Mouse (Mus musculus) erythroblast, embryonic 14.5 days (primary cell): ENCODE measurements around the gene Iqschfp. TPM values are rescaled to one million over a fixed set of nuclear protein-coding genes. Genes with fewer than 3 reads are reported as not detected.

Source experiments
- H3K27me3 ChIP-seq: 2 replicates; pipeline ENCODE4 v1.6.1; 2012; ENCODE audit warnings: inconsistent platforms; ENCODE audit not compliant: control insufficient read depth
- H3K36me3 ChIP-seq: 2 replicates; pipeline ENCODE4 v1.6.1; 2012; ENCODE audit warnings: mild to moderate bottlenecking, inconsistent platforms; ENCODE audit not compliant: control insufficient read depth
- H3K4me1 ChIP-seq: 2 replicates; pipeline ENCODE4 v1.6.1; 2012; ENCODE audit warnings: inconsistent platforms; ENCODE audit not compliant: control insufficient read depth
- H3K4me3 ChIP-seq: replicated peaks from 2 replicates; pipeline ENCODE3; 2012; ENCODE audit warnings: moderate library complexity, mild to moderate bottlenecking, inconsistent platforms
- H3K9me3 ChIP-seq: 2 replicates; pipeline ENCODE4 v1.6.1; 2012; ENCODE audit warnings: low read length, inconsistent platforms, mixed read lengths; ENCODE audit not compliant: control insufficient read depth
- GATA1 ChIP-seq: IDR thresholded peaks from 2 replicates; pipeline ENCODE4 v1.6.1; 2012; ENCODE audit warnings: low read length, inconsistent platforms, mixed read lengths
- TAL1 ChIP-seq: IDR thresholded peaks from 3 replicates; pipeline ENCODE4 v1.6.1; 2012; ENCODE audit warnings: low read length, inconsistent platforms, mixed read lengths
- polyA plus RNA-seq: library from polyadenylated mRNA; stranded (reverse); fragments of >175 nt; gene quantifications from 2 replicates; pipeline ENCODE4 v1.2.3, GENCODE M21; 2012

Gene Iqschfp
- polyA plus RNA-seq, 1 experiment = not detected

- H3K9me3 ChIP-seq = no peaks in the 10 kb centered on the region
- TF ChIP-seq GATA1 = no peak
- no peak for TF ChIP-seq TAL1
Observed at GRCm38 (mm10) chr3:68368029-68368428, 476.0 kb downstream of the Iqschfp start.

DNA sequence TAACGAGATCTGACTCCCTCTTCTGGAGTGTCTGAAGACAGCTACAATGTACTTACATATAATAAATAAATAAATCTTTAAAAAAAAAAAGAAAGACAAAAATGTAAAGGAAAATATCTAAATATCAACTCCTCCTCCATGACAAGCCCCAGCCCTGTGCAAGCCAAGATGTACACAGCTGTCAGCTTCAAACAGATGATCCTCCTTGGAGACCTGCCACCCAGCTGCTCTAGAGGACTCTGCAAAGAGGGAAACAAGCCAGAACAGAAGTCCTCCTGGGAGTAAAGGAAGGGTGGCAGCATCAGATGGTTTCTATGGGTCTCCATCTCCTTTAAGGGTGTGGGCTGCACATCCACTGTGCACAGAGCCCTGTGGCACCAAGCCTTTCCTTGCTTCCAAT lies 480.9 kb downstream of the Iqschfp start:
- Histone ChIP-seq H3K4me3 (no peak overlapping the region), H3K9me3 (no peaks in the 10 kb centered on the region), H3K36me3 (no peaks in the 10 kb centered on the region), H3K27me3 (no peaks in the 10 kb centered on the region), H3K4me1 (no peaks in the 10 kb centered on the region)
- no peak for TF ChIP-seq TAL1
- no peak for TF ChIP-seq GATA1

More at GRCm38 (mm10) chr3:68368029-68368428, 476.0 kb downstream of the Iqschfp start:
- no peaks in the 10 kb centered on the region for H3K36me3 ChIP-seq
- H3K4me1 ChIP-seq = peaks cover 6% of the 10 kb centered on the region
- H3K27me3 ChIP-seq = no peaks in the 10 kb centered on the region
- H3K4me3 ChIP-seq = no peak overlapping the region

- Histone ChIP-seq H3K36me3 (no peaks in the 10 kb centered on the region), H3K9me3 (no peaks in the 10 kb centered on the region), H3K4me1 (no peaks in the 10 kb centered on the region), H3K4me3 (no peak overlapping the region), H3K27me3 (no peaks in the 10 kb centered on the region)
- TF ChIP-seq GATA1 (no peak), TAL1 (no peak)
Observed at GRCm38 (mm10) chr3:68375100-68375508, 483.1 kb downstream of the Iqschfp start.

- no peaks in the 10 kb centered on the region for H3K36me3 ChIP-seq
- H3K27me3 ChIP-seq = no peaks in the 10 kb centered on the region
- H3K4me3 ChIP-seq = no peak overlapping the region
- no peaks in the 10 kb centered on the region for H3K9me3 ChIP-seq
- no peak for TF ChIP-seq GATA1
- TF ChIP-seq TAL1 = no peak
- H3K4me1 ChIP-seq = no peaks in the 10 kb centered on the region
Observed at GRCm38 (mm10) chr3:68377452-68378198, 485.6 kb downstream of the Iqschfp start.

DNA sequence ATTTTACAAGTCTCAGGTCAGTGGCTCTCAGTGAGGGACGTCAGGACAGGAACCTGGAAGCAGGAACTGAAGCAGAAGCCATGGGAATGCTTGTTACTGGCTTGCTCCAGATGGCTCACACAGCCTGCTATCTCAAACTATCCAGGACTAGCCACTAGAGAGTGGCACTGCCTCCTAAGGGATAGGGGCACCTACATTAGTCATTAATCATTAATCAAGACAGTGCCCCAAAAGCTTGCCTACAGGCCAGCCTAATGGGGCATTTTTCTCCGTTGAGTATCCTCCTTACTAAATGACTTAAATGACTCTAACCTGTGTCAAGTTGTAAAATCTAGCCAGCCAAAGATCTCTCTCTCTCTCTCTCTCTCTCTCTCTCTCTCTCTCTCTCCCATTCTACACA lies 486.8 kb downstream of the Iqschfp start:
- peaks cover 2% of the 10 kb centered on the region; the same call in 1 of the 2 replicates for H3K4me1 ChIP-seq
- TF ChIP-seq TAL1 = no peak
- TF ChIP-seq GATA1 = no peak
- H3K27me3 ChIP-seq = no peaks in the 10 kb centered on the region
- no peaks in the 10 kb centered on the region for H3K9me3 ChIP-seq
- no peak overlapping the region for H3K4me3 ChIP-seq
- no peaks in the 10 kb centered on the region for H3K36me3 ChIP-seq

DNA sequence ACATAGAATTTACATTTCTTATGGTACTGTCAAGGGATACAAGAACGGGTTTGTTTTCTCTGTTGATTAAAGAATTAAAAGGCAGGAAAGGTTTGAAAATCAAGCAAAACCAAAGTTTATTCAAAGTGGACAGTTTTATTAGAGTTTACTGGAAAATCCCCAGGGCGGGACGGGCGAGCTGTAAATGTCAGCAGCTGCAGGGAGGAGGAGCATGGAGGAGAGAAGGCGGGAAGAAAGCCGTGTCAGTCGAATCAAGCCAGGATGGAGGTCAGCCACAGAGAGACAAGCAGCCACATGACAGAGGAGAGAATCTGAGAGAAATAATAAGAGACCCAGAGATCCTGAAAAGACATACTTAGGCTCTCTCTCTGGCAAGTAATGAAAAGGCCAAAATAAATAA lies 487.2 kb downstream of the Iqschfp start:
- TF ChIP-seq TAL1 (no peak), GATA1 (no peak)
- Histone ChIP-seq H3K4me1 (peaks cover 2% of the 10 kb centered on the region; the same call in 1 of the 2 replicates), H3K9me3 (no peaks in the 10 kb centered on the region), H3K27me3 (no peaks in the 10 kb centered on the region), H3K36me3 (no peaks in the 10 kb centered on the region), H3K4me3 (no peak overlapping the region)

DNA sequence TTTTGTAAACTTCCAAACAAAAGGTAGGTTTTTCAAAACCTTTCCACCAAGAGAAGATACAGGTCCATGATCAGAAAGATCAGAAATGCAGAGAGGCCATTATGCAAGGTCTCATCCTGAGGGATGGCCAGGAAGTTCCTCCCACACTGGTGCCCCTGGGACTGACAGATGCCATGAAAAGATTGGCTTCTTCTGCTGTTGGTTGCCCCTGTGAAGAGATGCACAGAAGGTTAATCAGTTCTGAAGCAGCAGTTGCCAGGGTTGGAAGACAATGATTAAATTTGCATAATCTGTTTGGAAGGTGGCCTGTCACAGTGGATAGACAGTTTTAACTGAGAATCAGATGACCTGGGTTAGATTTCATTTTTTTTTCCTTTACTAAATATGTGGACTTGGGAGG lies 491.6 kb downstream of the Iqschfp start:
- H3K4me1 ChIP-seq = peaks cover 2% of the 10 kb centered on the region; the same call in 1 of the 2 replicates
- H3K27me3 ChIP-seq = no peaks in the 10 kb centered on the region
- no peaks in the 10 kb centered on the region for H3K9me3 ChIP-seq
- TF ChIP-seq GATA1 (no peak), TAL1 (no peak)
- no peak overlapping the region for H3K4me3 ChIP-seq
- no peaks in the 10 kb centered on the region for H3K36me3 ChIP-seq

GRCm38 (mm10) chr3:68385544-68385943 lies 493.5 kb downstream of the Iqschfp start:
- Histone ChIP-seq H3K9me3 (no peaks in the 10 kb centered on the region), H3K4me1 (peaks cover 2% of the 10 kb centered on the region; the same call in 1 of the 2 replicates), H3K4me3 (no peak overlapping the region), H3K27me3 (no peaks in the 10 kb centered on the region), H3K36me3 (no peaks in the 10 kb centered on the region)
- no peak for TF ChIP-seq TAL1
- no peak for TF ChIP-seq GATA1

- no peaks in the 10 kb centered on the region for H3K36me3 ChIP-seq
- no peak for TF ChIP-seq GATA1
- no peak overlapping the region for H3K4me3 ChIP-seq
- H3K27me3 ChIP-seq = no peaks in the 10 kb centered on the region
- H3K9me3 ChIP-seq = no peaks in the 10 kb centered on the region
- H3K4me1 ChIP-seq = peaks cover 2% of the 10 kb centered on the region; the same call in 1 of the 2 replicates
Observed at GRCm38 (mm10) chr3:68388023-68388422, 496.0 kb downstream of the Iqschfp start.

- Histone ChIP-seq H3K4me1 (no peaks in the 10 kb centered on the region), H3K27me3 (no peaks in the 10 kb centered on the region), H3K9me3 (no peaks in the 10 kb centered on the region), H3K4me3 (no peak overlapping the region), H3K36me3 (no peaks in the 10 kb centered on the region)
- TF ChIP-seq GATA1 (no peak), TAL1 (no peak)
Observed at GRCm38 (mm10) chr3:68393578-68393977, 501.5 kb downstream of the Iqschfp start.
